Mouse (Mus musculus): ENCODE measurements around the gene Ptpn18.

Ptpn18 gene

DNA sequence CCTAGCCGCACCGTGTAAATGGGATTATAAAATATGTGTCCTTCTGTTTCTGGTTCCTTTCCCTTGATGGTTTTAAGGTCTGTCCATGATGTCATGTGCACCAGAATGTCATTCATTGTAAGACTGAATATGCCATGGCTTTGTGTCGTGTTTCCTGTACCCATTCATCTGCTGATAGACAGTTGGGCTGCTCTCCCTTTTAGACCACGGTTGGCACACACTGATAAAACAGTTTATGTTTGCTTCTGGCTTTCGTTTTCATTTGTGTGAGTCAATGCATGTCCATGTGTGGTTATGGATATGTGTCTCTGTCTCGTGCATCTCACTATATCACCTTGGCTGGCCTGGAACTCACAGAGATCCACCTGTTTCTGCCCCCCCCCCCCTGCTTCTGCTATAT, 5.9 kb downstream of the Ptpn18 start:
- no peak for DNase-seq (ENCODE audit: low spot score in 2 of 2)

GRCm38 (mm10) chr1:34468051-34468450, 8.5 kb downstream of the Ptpn18 start:
- no peak for DNase-seq (ENCODE audit: low spot score in 2 of 2)

- DNase-seq (ENCODE audit: low spot score in 2 of 2): no peak
These were observed 8.9 kb downstream of the Ptpn18 start for GRCm38 (mm10) chr1:34468500-34468899.

- DNase-seq (ENCODE audit: low spot score in 2 of 2): no peak
These were observed 10.2 kb downstream of the Ptpn18 start for GRCm38 (mm10) chr1:34469801-34470200.

DNA sequence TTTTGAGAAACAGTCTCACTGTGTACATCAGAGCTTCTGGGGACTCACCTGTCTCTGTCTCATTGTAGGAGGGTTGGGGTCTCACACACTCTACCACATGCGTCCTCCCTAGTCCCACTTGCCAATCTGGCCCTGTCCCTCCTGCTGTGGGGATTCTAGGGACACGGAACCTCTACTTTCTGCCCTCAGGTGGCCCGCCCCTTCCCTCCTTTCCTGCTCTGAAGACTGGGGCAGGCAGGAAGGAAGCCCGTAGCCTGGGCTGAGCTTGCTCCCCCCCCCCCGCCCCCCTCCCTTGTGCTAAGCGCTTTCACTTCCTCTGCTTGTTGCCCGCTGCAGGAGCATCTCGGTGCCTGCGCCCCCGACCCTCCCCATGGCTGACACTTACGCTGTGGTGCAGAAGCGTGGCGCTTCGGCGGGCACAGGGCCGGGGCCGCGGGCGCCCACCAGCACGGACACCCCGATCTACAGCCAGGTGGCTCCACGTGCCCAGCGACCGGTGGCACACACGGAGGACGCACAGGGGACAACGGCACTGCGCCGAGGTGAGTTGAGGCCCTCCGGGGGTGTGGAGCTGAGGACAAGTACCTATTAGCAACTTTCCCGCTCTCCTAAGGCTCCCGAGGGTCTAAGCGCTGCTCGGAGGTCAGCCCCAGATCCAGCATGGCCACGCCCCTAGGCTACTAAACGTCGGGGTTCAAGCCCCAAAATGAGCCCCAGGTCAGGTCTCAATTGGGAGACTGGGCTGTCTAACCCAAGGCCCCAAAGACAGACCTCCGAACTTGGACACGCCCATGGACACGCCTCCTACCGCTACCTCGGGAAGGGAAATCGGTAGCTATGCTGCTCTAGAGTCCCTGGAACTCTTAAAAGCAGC, 13.1 kb downstream of the Ptpn18 start:
- DNase-seq (ENCODE audit: low spot score in 2 of 2): peak; percentile 49 to 65

DNA sequence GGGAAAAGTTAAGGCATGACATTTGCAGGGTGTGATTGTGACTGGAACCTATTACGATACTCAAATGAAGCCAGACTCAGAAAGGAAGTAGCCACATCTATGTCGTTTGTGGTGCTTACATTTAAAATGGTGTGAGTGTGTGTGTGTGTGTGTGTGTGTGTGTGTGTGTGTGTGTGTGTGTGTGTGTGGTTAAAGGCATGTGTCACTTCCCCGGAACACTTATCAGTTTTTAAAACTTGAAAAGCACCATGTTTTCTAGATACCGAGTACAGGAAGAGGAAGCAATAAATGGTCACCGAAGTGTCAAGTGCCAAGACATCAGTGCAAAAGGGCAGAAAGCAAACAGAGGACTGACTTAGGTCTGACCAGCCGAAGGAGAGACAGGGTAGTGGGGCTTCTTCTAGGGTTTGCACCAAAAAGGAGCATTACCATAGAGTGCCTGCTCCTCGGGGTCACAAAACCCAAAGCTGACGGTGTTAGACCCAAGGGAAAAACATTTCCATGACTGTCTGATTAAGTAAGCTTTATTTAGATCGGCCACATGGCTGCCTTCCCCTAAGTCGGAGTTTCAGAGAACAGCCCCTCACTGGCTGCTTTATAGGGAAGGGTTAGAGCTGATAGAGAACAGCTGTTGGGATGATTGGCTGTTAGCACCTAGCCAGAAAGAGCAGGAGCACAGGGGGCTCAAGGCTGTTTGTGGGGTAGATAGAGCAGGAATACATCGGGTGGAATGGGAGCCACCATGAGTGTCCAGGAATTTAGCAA, 19.5 kb downstream of the Ptpn18 start:
- DNase-seq (ENCODE audit: low spot score in 2 of 2): peak; percentile 54 to 62

GRCm38 (mm10) chr1:34480801-34481200, 21.2 kb downstream of the Ptpn18 start:
- no peak for DNase-seq (ENCODE audit: low spot score in 2 of 2)

- no peak for DNase-seq (ENCODE audit: low spot score in 2 of 2)
These were observed 22.5 kb downstream of the Ptpn18 start for GRCm38 (mm10) chr1:34481920-34482669.

DNA sequence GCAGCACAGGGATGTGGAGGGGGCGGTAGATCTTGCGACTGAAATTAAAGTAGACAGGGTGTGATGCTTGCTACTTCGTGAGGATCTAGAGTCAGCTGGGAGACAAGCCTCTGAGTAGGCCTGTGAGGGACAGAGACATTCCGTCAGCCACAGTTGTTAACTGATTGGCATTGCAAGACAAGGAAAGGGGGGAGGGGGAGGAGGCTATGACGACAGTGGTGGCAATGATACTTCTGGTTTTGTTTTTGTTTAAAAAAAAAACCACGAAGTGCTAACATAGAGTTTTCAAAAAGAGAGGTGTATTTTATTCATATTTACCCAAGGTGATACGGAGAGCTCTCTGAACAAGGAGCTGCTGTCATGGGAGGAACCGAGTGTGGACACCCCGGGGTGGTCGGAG, 24.9 kb downstream of the Ptpn18 start:
- DNase-seq (ENCODE audit: low spot score in 2 of 2): peak; percentile 39 to 48

DNA sequence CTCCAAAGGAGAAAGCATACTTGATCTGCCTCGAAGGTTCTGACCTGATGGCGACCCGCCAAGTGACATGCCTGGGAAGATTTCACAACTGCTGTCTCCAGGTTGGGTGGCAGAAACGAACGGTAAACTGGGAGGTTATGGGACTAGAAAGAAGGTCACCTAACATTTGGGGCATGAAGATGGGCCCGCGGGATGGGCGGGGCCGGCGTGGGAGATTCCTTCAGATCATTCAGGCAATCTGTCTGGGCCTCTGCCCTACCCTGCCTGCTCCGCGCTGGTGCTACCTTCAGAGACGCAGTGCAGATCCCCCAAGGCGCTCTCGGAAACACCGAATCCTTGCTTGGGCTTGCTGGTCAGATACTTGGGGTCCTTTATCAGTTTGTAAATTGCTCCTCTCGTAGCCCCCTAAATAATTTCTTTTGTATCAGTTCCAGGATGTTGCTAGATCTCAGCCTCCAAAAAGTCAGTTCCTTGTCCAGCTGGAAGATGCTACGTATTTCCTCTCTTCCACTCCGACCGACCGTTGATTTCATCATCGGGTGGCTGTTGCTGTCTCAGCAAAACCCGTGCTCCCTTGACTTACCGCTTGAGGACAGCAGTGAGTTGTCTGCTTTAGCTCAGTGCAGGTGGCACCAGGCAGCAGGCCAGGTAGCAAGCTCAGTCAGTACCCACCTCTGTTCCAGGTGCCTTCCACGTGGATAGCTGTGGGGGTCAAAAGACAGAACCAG, 26.1 kb downstream of the Ptpn18 start:
- DNase-seq (ENCODE audit: low spot score in 2 of 2): peak; percentile 54 to 64

DNA sequence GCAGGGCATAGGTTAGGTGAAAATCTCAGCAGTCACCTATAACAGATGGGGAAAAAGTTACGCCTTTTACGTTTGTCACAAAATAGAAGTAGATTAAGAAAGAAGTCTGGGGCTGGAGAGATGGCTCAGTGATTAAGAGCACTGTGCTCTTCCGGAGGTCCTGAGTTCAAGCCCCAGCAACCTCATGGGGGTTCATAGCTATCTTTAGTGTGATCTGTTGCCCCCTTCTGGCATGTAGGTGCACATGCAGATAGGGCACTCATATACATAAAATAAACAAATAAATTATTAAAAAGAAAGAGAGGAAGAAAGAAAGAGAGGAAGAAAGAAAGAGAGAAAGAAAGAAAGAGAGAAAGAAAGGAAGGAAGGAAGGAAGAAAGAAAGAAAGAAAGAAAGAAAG, 27.8 kb downstream of the Ptpn18 start:
- no peak for DNase-seq (ENCODE audit: low spot score in 2 of 2)

DNA sequence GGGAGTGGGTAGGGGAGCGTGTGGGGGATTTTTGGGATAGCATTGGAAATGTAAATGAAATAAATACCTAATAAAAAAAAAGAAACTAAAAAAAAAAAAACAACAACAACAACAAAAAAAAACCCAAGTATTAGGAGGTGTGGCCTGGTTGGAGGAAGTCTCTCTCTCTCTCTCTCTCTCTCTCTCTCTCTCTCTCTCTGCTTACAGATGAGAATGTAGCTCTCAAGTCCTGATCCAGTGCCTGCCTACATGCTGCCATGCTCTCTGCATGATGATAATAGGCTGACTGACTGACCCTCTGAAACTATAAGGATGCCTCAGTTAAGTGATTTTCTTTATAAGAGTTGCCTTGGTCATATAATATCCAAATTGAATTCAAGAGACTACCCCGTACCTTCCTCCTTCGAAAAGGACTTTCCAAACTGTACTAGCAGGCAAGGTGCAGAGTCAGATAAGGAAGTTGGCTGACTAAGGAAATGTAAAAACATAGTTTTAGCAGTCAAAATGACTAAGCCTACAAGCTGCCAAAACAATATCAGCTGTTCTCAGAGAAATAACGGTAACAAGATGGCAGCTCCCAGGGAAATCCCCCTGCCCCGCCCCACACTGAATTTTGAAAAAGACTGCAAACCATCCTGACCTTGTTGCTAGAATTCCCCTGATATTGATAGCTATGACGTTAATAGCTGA, 30.4 kb downstream of the Ptpn18 start:
- no peak for DNase-seq (ENCODE audit: low spot score in 2 of 2)

DNA sequence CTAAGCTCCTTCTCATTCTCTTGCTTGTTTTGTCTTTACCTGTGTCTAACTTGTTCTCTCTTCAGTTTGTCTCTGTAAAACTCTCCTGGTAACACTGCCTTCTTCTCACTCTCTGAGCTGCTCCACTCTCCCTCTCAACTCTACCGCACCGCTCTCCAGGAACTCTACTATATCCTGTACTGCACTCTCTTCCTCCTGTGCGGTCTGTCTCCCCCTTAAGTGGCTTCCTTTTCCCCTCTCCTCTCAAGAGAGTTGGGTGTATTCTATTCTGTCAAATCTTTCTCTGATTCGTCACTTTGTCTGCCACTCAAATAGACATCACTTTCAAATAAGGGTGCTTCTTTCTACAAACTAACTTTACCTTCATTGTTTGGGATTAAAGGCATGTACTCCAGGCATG, 31.9 kb downstream of the Ptpn18 start:
- DNase-seq (ENCODE audit: low spot score in 2 of 2): no peak

GRCm38 (mm10) chr1:34502991-34503390, 43.4 kb downstream of the Ptpn18 start:
- no peak for DNase-seq (ENCODE audit: low spot score in 2 of 2)

DNA sequence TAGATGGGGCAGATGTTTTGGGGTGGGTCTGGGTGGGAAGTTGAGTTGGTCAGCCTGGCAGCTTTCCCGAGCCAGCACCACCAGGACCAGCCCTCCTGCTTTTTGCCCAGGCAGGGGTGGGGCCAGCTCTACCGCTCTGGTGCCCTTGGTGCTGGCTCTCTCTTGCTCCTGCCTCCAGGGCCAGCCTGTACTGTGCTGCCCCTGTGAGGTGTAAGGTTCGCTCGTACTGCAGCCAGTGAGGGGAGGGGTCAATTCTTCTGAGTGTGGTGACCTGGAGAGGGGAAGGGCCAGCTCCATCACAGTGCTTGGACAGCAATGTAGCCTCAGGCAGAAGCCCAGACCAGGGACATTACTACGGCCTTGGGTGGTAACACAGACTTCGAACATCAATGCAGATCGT, 45.7 kb downstream of the Ptpn18 start:
- no peak for DNase-seq (ENCODE audit: low spot score in 2 of 2)

DNA sequence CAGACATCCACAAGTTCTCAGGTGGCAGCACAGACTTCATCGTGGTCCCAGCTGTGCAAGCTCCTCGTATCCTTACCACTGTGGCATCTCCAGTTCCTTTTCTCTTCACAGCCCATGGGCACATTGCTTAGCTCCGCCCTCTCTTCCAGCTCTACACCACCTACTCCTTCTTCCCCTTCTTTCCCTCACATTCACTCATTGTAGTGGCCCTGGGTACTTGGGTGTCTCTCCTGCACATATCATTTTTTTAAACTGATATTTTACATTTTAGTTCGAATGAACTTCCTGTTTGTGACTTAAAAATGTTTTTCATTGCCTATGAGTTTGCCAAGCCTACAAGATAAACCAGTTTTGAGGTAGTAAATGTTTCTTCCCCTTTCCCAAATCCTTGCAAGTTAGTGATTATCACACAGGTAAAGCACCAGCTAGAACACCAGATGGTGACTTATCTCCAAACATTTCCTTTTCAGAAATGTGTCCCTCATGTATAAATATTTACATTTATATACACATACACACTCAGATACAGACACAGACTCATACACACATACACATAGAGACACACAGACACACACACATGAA, 46.5 kb downstream of the Ptpn18 start:
- no peak for DNase-seq (ENCODE audit: low spot score in 2 of 2)

GRCm38 (mm10) chr1:34507986-34508385, 48.4 kb downstream of the Ptpn18 start:
- no peak for DNase-seq (ENCODE audit: low spot score in 2 of 2)

GRCm38 (mm10) chr1:34510575-34510981, 51.0 kb downstream of the Ptpn18 start:
- DNase-seq (ENCODE audit: low spot score in 2 of 2): peak; percentile 58 to 63

DNA sequence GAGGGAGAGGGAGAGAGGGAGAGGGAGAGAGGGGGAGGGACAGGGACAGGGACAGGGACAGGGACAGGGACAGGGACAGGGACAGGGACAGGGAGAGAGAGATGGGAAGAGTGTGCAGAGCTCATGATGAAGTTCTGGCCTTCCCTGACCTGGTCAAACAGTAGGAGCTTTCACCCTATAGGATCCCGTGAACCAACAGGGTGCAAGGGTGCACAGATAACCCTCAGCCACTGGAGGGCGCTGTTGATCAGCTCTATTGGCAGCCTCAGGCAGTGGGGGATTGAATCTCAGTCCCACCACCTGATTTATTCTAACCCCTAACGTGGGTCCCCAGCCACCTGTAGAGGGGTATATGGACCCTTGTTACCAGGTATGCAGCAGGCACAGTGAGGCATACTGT, 51.5 kb downstream of the Ptpn18 start:
- DNase-seq (ENCODE audit: low spot score in 2 of 2): peak; percentile 66 to 73

DNA sequence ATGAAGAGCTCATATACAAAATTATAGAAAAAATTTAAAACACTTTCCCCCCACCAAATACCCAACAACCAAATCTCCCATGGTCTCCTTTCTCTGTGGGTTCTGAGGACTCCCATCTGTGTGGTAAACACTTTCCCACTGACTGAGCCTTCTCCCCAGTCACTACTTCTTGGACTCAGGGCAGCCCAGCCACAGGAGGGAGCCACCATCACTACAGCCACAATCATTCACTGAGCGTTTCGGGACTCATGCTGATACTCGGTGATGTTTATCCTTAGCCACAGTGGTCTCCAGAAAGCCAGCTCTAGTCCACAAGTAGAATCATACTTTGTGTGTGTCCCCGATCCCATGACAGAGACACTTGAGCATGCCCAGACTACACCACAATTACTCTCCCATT, 53.5 kb downstream of the Ptpn18 start:
- DNase-seq (ENCODE audit: low spot score in 2 of 2): no peak

- DNase-seq (ENCODE audit: low spot score in 2 of 2): no peak
These were observed 57.0 kb downstream of the Ptpn18 start for GRCm38 (mm10) chr1:34516595-34516994.

Data from natural killer cell, adult 2 months (primary cell).